Mouse (Mus musculus) E14TG2a.4 (cell line): ENCODE data around the gene Wrap53.

Experiments used
- CTCF ChIP-seq: conservative IDR thresholded peaks from 2 replicates; pipeline ENCODE4 v1.5.1; 2014; ENCODE audit warnings: low read length
- NANOG ChIP-seq: IDR thresholded peaks from 2 replicates; pipeline ENCODE4 v1.6.1; 2014; ENCODE audit warnings: borderline replicate concordance, low read length, mixed read lengths

DNA sequence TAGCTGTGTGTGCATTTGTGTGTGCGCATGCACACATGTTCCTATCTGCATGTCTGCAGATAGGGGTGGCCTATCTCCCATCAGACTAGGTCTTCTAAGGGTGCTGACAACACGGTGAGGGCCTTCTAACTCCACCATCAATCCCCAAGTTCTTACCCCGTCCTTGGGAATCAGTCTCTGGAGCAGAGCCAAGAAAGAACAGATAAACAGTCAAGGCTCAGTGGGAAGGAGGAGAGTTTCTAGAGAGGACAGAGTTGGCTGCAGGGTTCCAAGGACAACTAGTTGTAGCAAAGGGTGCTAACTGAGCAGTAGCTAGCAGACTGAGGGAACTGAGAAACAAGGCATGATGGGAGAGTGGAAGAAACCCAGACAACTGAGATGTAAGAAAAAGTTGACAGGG lies 21.7 kb upstream of the Wrap53 start:
- TF ChIP-seq CTCF (no peak), NANOG (no peak)
